Mouse (Mus musculus) left cerebral cortex, adult 9 months (tissue): Measurements from ENCODE around the gene Ikzf4.

Experiments
- DNase-seq, 2 experiments: peaks; one replicate each; pipeline ENCODE4 v3.0.0; 2022; ENCODE audit warnings: low spot score in 2 of 2

Ikzf4 gene

GRCm38 (mm10) chr10:128645111-128646011 lies at the start of gene Ikzf4:
Gene Ikzf4 (minus strand): TSS chr10:128645991.
- peak in 1 of 2 experiments; percentile 34 for DNase-seq

- DNase-seq, result peak in 1 of 2 experiments; percentile 25
Observed at GRCm38 (mm10) chr10:128695411-128695991, 49.7 kb upstream of the Ikzf4 start.

GRCm38 (mm10) chr10:128674469-128675008 lies 28.7 kb upstream of the Ikzf4 start:
- peak in 1 of 2 experiments; percentile 43 for DNase-seq

- peak; percentile 36 to 76 for DNase-seq
Observed at GRCm38 (mm10) chr10:128673763-128674468, 28.1 kb upstream of the Ikzf4 start, which contains the start of gene Suox. Gene Suox (minus strand): TSS chr10:128674073.

GRCm38 (mm10) chr10:128671148-128671547 lies 25.4 kb upstream of the Ikzf4 start:
- DNase-seq, result no peak

GRCm38 (mm10) chr10:128668790-128669672 lies 23.2 kb upstream of the Ikzf4 start:
- peak in 1 of 2 experiments; percentile 62 for DNase-seq

GRCm38 (mm10) chr10:128665806-128666205 lies 20.0 kb upstream of the Ikzf4 start:
- no peak for DNase-seq

GRCm38 (mm10) chr10:128665307-128665706 lies 19.5 kb upstream of the Ikzf4 start:
- no peak for DNase-seq

GRCm38 (mm10) chr10:128664808-128665207 lies 19.0 kb upstream of the Ikzf4 start:
- no peak for DNase-seq

- no peak for DNase-seq
Observed at GRCm38 (mm10) chr10:128663441-128664220, 17.8 kb upstream of the Ikzf4 start.

- no peak for DNase-seq
Observed at GRCm38 (mm10) chr10:128662465-128662864, 16.7 kb upstream of the Ikzf4 start.

- DNase-seq, result no peak
Observed at GRCm38 (mm10) chr10:128659490-128659889, 13.7 kb upstream of the Ikzf4 start.

- no peak for DNase-seq
Observed at GRCm38 (mm10) chr10:128657844-128658243, 12.1 kb upstream of the Ikzf4 start.

- no peak for DNase-seq
Observed at GRCm38 (mm10) chr10:128656731-128657130, 10.9 kb upstream of the Ikzf4 start.

GRCm38 (mm10) chr10:128655254-128655653 lies 9.5 kb upstream of the Ikzf4 start:
- no peak for DNase-seq

GRCm38 (mm10) chr10:128653866-128654265 lies 8.1 kb upstream of the Ikzf4 start:
- DNase-seq, result no peak

- peak in 1 of 2 experiments; percentile 29 for DNase-seq
Observed at GRCm38 (mm10) chr10:128646139-128647089, 623 bp upstream of the Ikzf4 start.

GRCm38 (mm10) chr10:128642749-128643148 lies 3.0 kb downstream of the Ikzf4 start:
- DNase-seq, result no peak

GRCm38 (mm10) chr10:128641871-128642270 lies 3.9 kb downstream of the Ikzf4 start:
- DNase-seq, result no peak
